Mouse (Mus musculus) myocyte (in vitro differentiated cells): ENCODE measurements around the gene Cog6.

Experiments used
- CEBPB ChIP-seq: IDR thresholded peaks from 2 replicates; pipeline ENCODE4 v1.6.1; 2011; ENCODE audit warnings: mild to moderate bottlenecking, moderate library complexity; ENCODE audit not compliant: poor library complexity, insufficient read depth, severe bottlenecking
- E2F4 ChIP-seq: IDR thresholded peaks from one replicate; pipeline ENCODE4 v1.6.1; 2011; ENCODE audit warnings: mild to moderate bottlenecking, control low read depth, moderate library complexity; ENCODE audit not compliant: insufficient read depth
- MAX ChIP-seq: IDR thresholded peaks from one replicate; pipeline ENCODE4 v1.6.1; 2011; ENCODE audit warnings: low read depth, mild to moderate bottlenecking, control low read depth
- MYOD1 ChIP-seq, 3 experiments: IDR thresholded peaks; one replicate each; pipeline ENCODE4 v1.6.1; 2011; ENCODE audit warnings: control low read depth in 2 of 3, low read depth in 2 of 3, mild to moderate bottlenecking in 2 of 3, moderate library complexity in 1 of 3; ENCODE audit not compliant: insufficient read length in 2 of 3, control insufficient read depth in 1 of 3
- MYOG ChIP-seq, 3 experiments: IDR thresholded peaks; one replicate each; pipeline ENCODE4 v1.6.1; 2011; ENCODE audit warnings: control low read depth in 2 of 3, low read depth in 2 of 3, mild to moderate bottlenecking in 2 of 3; ENCODE audit not compliant: insufficient read length in 2 of 3, control insufficient read depth in 1 of 3, insufficient read depth in 1 of 3
- POLR2A ChIP-seq: IDR thresholded peaks from one replicate; pipeline ENCODE4 v1.6.1; 2011; ENCODE audit warnings: low read depth, mild to moderate bottlenecking, control low read depth, moderate library complexity; ENCODE audit not compliant: insufficient read length
- REST ChIP-seq: IDR thresholded peaks from one replicate; pipeline ENCODE4 v1.6.1; 2011; ENCODE audit warnings: mild to moderate bottlenecking, control low read depth, moderate library complexity; ENCODE audit not compliant: insufficient read depth, insufficient read length
- SRF ChIP-seq: IDR thresholded peaks from one replicate; pipeline ENCODE4 v1.6.1; 2011; ENCODE audit warnings: low read depth; ENCODE audit not compliant: control insufficient read depth, insufficient read length
- TCF12 ChIP-seq: IDR thresholded peaks from one replicate; pipeline ENCODE4 v1.6.1; 2011; ENCODE audit warnings: mild to moderate bottlenecking, control low read depth; ENCODE audit not compliant: poor library complexity, insufficient read depth, severe bottlenecking
- USF1 ChIP-seq: IDR thresholded peaks from one replicate; pipeline ENCODE4 v1.6.1; 2011; ENCODE audit warnings: low read depth, mild to moderate bottlenecking, control low read depth, moderate library complexity

GRCm38 (mm10) chr3:53036076-53036475 lies 19.0 kb upstream of the Cog6 start:
- no peak for TF ChIP-seq TCF12
- TF ChIP-seq MYOD1 (IDR thresholded peaks at IDR 0.05; ENCODE audit: control insufficient read depth in 1 of 3, insufficient read length in 2 of 3, low read depth in 2 of 3), result peak in 1 of 3 experiments; percentile 7
- TF ChIP-seq MAX, result no peak
- TF ChIP-seq E2F4, result no peak
- no peak for TF ChIP-seq REST
- no peak for TF ChIP-seq POLR2A
- no peak for TF ChIP-seq USF1
- no peak for TF ChIP-seq SRF
- TF ChIP-seq CEBPB, result no peak
- no peak for TF ChIP-seq MYOG (IDR thresholded peaks at IDR 0.05; ENCODE audit: control insufficient read depth in 1 of 3, insufficient read depth in 1 of 3, insufficient read length in 2 of 3, low read depth in 2 of 3)
